Mouse (Mus musculus) limb, embryonic 11.5 days (tissue): ENCODE data around the gene Pcmt1. TPM values are rescaled to one million over a fixed set of nuclear protein-coding genes. Genes with fewer than 3 reads are reported as not detected.

Source experiments
- polyA plus RNA-seq: library from polyadenylated mRNA; unstranded; fragments of >200 nt; fragmentation: Nextera tagmentation; extraction: Ambion mirVana; gene quantifications from 2 replicates; pipeline ENCODE4 v1.2.1, GENCODE M21; 2014

Gene Pcmt1
- polyA plus RNA-seq, 1 experiment from 2014 or later = 120 TPM

Other genes with a start within 250 kb of the Pcmt1 start
- gene Ulbp1, start 207.5 kb downstream of the Pcmt1 start, polyA plus RNA-seq = 0.55 and 0.75 TPM in 2 replicates
- 0.88 and 1.1 TPM in 2 replicates for gene Lrp11, start 91.3 kb downstream of the Pcmt1 start, polyA plus RNA-seq
- gene Nup43, start 13.6 kb downstream of the Pcmt1 start, polyA plus RNA-seq = 80.2 and 81.0 TPM in 2 replicates
- 8.5 and 9.3 TPM in 2 replicates for gene Lats1, start 78 bp upstream of the Pcmt1 start, polyA plus RNA-seq
- gene Katna1, start 44.9 kb upstream of the Pcmt1 start, polyA plus RNA-seq = 81.4 and 88.6 TPM in 2 replicates
- 51.4 and 53.9 TPM in 2 replicates for gene Ginm1, start 111.7 kb upstream of the Pcmt1 start, polyA plus RNA-seq
- 46.9 and 51.7 TPM in 2 replicates for gene Ppil4, start 111.8 kb upstream of the Pcmt1 start, polyA plus RNA-seq
- 0.07 TPM in 2 replicates for gene Zc3h12d, start 151.3 kb upstream of the Pcmt1 start, polyA plus RNA-seq